Mouse (Mus musculus): ENCODE results near the gene Celf3.

GRCm38 (mm10) chr3:94442951-94443596 is 35.0 kb upstream of the Celf3 start, which contains the start of gene Mrpl9:
- TF ChIP-seq CTCF (IDR thresholded peaks at IDR 0.05; ENCODE audit: control insufficient read depth, insufficient read depth, insufficient read length) (no peak), CEBPB (IDR thresholded peaks at IDR 0.05; ENCODE audit: low read depth) (no peak), USF1 (IDR thresholded peaks at IDR 0.05; ENCODE audit: low read depth) (no peak), MYOG (IDR thresholded peaks at IDR 0.05; ENCODE audit: control insufficient read depth, extremely low read depth, insufficient read length) (no peak)

All from C2C12 (cell line).